Mouse (Mus musculus): ENCODE data around the gene Purb. TPM values are rescaled to one million over a fixed set of nuclear protein-coding genes. Genes with fewer than 3 reads are reported as not detected.
A peak's percentile ranks its signal among the peaks of the same experiment; 100 is the strongest.

Purb gene
- polyA plus RNA-seq, 1 experiment from 2014 or later = 24.3 TPM

- H3K9ac ChIP-seq (ENCODE audit: low read length) = peak overlapping the region; percentile 86
- H3K9me3 ChIP-seq (ENCODE audit: control insufficient read depth, low read length) = no peaks in the 10 kb centered on the region
- peak overlapping the region; percentile 86 to 89 for H3K27ac ChIP-seq (replicated peaks in 1 of 2; ENCODE audit: control insufficient read depth in 1 of 2, insufficient read depth in 1 of 2, low read depth in 2 of 2, low read length in 2 of 2)
- peak overlapping the region; percentile 75 to 92 for H3K4me3 ChIP-seq (ENCODE audit: control insufficient read depth in 1 of 2, insufficient read depth in 1 of 2, low read depth in 1 of 2, low read length in 2 of 2)
- WGBS = under 1% methylated on average over 10 of the region's 10 CpGs
- peak overlapping the region; percentile 79 for H3K4me2 ChIP-seq (ENCODE audit: low read length)
- H3K27me3 ChIP-seq (ENCODE audit: control insufficient read depth, insufficient read depth, low read length) = no peaks in the 10 kb centered on the region
- peaks cover 2 to 11% of the 10 kb centered on the region in 2 experiments; a peak in 2 of 4 replicates for H3K4me1 ChIP-seq (ENCODE audit: control insufficient read depth in 2 of 2, insufficient read depth in 2 of 2, low read length in 2 of 2)
- ATAC-seq (ENCODE audit: insufficient number of reproducible peaks, insufficient read depth, low FRiP score, low read depth) = no peak
- H3K36me3 ChIP-seq (ENCODE audit: control insufficient read depth, insufficient read depth, low read length) = peaks cover 9% of the 10 kb centered on the region
These were observed 32.0 kb downstream of the Purb start for GRCm38 (mm10) chr11:6443727-6444076.

DNA sequence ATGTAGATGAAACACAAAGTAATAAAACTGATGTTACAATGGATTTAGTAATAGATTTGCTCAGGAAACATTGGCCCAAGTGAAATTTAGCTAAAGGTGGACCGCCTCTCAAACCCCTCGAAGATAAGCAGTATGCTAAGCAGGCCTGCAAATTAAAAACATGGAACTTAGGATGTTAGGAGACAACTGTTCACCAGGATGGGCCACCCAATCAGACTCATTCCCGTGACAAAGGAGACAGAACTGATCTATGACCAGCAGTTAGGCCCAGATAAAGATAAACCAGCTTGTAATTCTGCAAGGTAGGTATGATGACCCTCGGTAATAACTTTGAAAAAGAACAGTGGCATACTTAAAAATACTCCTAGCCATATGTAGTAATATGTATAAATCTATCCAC, 32.6 kb downstream of the Purb start:
- Histone ChIP-seq H3K27me3 (ENCODE audit: control insufficient read depth, insufficient read depth, low read length) (no peaks in the 10 kb centered on the region), H3K27ac (replicated peaks in 1 of 2; ENCODE audit: control insufficient read depth in 1 of 2, insufficient read depth in 1 of 2, low read depth in 2 of 2, low read length in 2 of 2) (peak overlapping the region; percentile 27 to 89; a peak in 3 of 4 replicates), H3K9ac (ENCODE audit: low read length) (peak overlapping the region; percentile 86), H3K9me3 (ENCODE audit: control insufficient read depth, low read length) (no peaks in the 10 kb centered on the region), H3K36me3 (ENCODE audit: control insufficient read depth, insufficient read depth, low read length) (peaks cover 15% of the 10 kb centered on the region), H3K4me2 (ENCODE audit: low read length) (peak overlapping the region; percentile 79), H3K4me1 (ENCODE audit: control insufficient read depth in 2 of 2, insufficient read depth in 2 of 2, low read length in 2 of 2) (peaks cover 2 to 11% of the 10 kb centered on the region in 2 experiments; a peak in 2 of 4 replicates), H3K4me3 (ENCODE audit: control insufficient read depth in 1 of 2, insufficient read depth in 1 of 2, low read depth in 1 of 2, low read length in 2 of 2) (peak overlapping the region; percentile 75 to 92; a peak in 3 of 4 replicates)
- ATAC-seq (ENCODE audit: insufficient number of reproducible peaks, insufficient read depth, low FRiP score, low read depth) = no peak
- WGBS = 40% methylated on average over 4 of the region's 4 CpGs

DNA sequence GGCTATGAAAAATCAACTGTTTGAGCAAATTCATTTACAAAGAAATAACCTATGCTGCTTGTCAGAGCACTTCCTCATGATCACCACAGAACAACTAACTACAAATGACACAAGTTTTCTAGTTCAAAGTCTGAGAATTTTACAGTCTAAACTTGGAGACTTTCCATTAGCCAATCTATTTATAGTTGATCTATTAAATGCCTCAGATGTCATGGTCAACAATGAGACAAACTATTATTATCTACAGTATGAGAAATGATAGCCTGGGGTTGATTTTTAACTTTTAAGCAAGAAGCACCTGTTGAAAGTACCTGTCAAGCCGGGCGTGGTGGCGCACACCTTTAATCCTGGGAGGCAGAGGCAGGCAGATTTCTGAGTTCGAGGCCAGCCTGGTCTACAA, 33.2 kb downstream of the Purb start:
- peak overlapping the region; percentile 79 for H3K4me2 ChIP-seq (ENCODE audit: low read length)
- ATAC-seq (ENCODE audit: insufficient number of reproducible peaks, insufficient read depth, low FRiP score, low read depth) = no peak
- no peaks in the 10 kb centered on the region for H3K27me3 ChIP-seq (ENCODE audit: control insufficient read depth, insufficient read depth, low read length)
- H3K9me3 ChIP-seq (ENCODE audit: control insufficient read depth, low read length) = no peaks in the 10 kb centered on the region
- H3K36me3 ChIP-seq (ENCODE audit: control insufficient read depth, insufficient read depth, low read length) = peaks cover 21% of the 10 kb centered on the region
- H3K9ac ChIP-seq (ENCODE audit: low read length) = no peak overlapping the region
- H3K4me1 ChIP-seq (ENCODE audit: control insufficient read depth in 2 of 2, insufficient read depth in 2 of 2, low read length in 2 of 2) = peaks cover 2 to 7% of the 10 kb centered on the region in 2 experiments; a peak in 2 of 4 replicates
- no peak overlapping the region for H3K27ac ChIP-seq (replicated peaks in 1 of 2; ENCODE audit: control insufficient read depth in 1 of 2, insufficient read depth in 1 of 2, low read depth in 2 of 2, low read length in 2 of 2)
- H3K4me3 ChIP-seq (ENCODE audit: control insufficient read depth in 1 of 2, insufficient read depth in 1 of 2, low read depth in 1 of 2, low read length in 2 of 2) = no peak overlapping the region
- 96% methylated on average over 4 of the region's 4 CpGs for WGBS

GRCm38 (mm10) chr11:6440171-6440570, 35.5 kb downstream of the Purb start:
- H3K4me3 ChIP-seq (ENCODE audit: control insufficient read depth in 1 of 2, insufficient read depth in 1 of 2, low read depth in 1 of 2, low read length in 2 of 2) = no peak overlapping the region
- no peak for ATAC-seq (ENCODE audit: insufficient number of reproducible peaks, insufficient read depth, low FRiP score, low read depth)
- 98% methylated on average over 4 of the region's 4 CpGs for WGBS

DNA sequence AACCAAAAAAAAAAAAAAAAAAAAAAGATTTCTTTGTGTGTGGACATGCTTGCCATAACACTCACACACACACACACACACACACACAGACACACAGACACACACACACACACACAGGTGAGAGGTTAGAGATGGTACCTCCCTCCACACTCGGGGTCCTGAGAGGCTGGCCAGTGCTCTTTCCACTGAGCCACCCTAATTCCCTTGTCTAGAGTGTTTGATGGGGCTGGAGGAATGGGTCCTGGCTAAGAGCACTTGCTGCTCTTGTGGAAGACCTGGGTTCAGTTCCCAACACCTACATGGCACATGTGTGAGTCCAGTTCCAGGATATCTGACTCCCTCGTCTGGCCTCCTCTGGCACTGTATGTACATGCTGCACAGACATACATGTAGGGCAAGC, 38.0 kb downstream of the Purb start:
- 94% methylated on average over 2 of the region's 2 CpGs for WGBS
- Histone ChIP-seq H3K27me3 (ENCODE audit: control insufficient read depth, insufficient read depth, low read length) (no peaks in the 10 kb centered on the region), H3K9ac (ENCODE audit: low read length) (no peak overlapping the region), H3K4me3 (ENCODE audit: control insufficient read depth in 1 of 2, insufficient read depth in 1 of 2, low read depth in 1 of 2, low read length in 2 of 2) (no peak overlapping the region), H3K9me3 (ENCODE audit: control insufficient read depth, low read length) (no peaks in the 10 kb centered on the region), H3K36me3 (ENCODE audit: control insufficient read depth, insufficient read depth, low read length) (peaks cover 67% of the 10 kb centered on the region), H3K4me1 (ENCODE audit: control insufficient read depth in 2 of 2, insufficient read depth in 2 of 2, low read length in 2 of 2) (no peaks in the 10 kb centered on the region), H3K4me2 (ENCODE audit: low read length) (no peak overlapping the region), H3K27ac (replicated peaks in 1 of 2; ENCODE audit: control insufficient read depth in 1 of 2, insufficient read depth in 1 of 2, low read depth in 2 of 2, low read length in 2 of 2) (no peak overlapping the region)
- no peak for ATAC-seq (ENCODE audit: insufficient number of reproducible peaks, insufficient read depth, low FRiP score, low read depth)

More at GRCm38 (mm10) chr11:6440171-6440570, 35.5 kb downstream of the Purb start:
- H3K27me3 ChIP-seq (ENCODE audit: control insufficient read depth, insufficient read depth, low read length) = no peaks in the 10 kb centered on the region
- peaks cover 2 to 6% of the 10 kb centered on the region in 2 experiments; a peak in 2 of 4 replicates for H3K4me1 ChIP-seq (ENCODE audit: control insufficient read depth in 2 of 2, insufficient read depth in 2 of 2, low read length in 2 of 2)
- H3K4me2 ChIP-seq (ENCODE audit: low read length) = no peak overlapping the region
- H3K27ac ChIP-seq (replicated peaks in 1 of 2; ENCODE audit: control insufficient read depth in 1 of 2, insufficient read depth in 1 of 2, low read depth in 2 of 2, low read length in 2 of 2) = no peak overlapping the region
- H3K9me3 ChIP-seq (ENCODE audit: control insufficient read depth, low read length) = no peaks in the 10 kb centered on the region
- no peak overlapping the region for H3K9ac ChIP-seq (ENCODE audit: low read length)
- peaks cover 42% of the 10 kb centered on the region for H3K36me3 ChIP-seq (ENCODE audit: control insufficient read depth, insufficient read depth, low read length)

DNA sequence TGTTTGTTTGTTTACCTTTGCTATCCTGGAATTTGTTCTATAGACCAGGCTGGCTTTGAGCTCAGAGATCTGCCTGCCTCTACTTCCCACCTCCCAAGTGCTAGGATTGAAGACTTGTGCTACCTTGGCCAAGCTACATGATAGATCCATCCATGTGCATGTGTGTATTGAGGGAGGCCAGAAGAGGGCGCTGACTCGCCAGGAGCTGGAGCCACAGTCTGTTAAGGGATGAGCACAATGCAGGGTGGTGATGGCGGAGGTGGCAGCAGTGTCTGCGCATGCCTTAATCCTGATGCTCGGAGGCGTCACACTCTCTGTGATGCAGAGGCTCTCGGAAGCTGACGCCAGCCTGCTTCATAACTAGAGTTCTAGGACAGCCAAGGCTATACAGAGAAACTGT, 39.3 kb downstream of the Purb start:
- ATAC-seq (ENCODE audit: insufficient number of reproducible peaks, insufficient read depth, low FRiP score, low read depth) = no peak

GRCm38 (mm10) chr11:6430186-6430585, 45.5 kb downstream of the Purb start:
- 96% methylated on average over 7 of the region's 7 CpGs for WGBS
- Histone ChIP-seq H3K27ac (replicated peaks in 1 of 2; ENCODE audit: control insufficient read depth in 1 of 2, insufficient read depth in 1 of 2, low read depth in 2 of 2, low read length in 2 of 2) (no peak overlapping the region), H3K4me1 (ENCODE audit: control insufficient read depth in 2 of 2, insufficient read depth in 2 of 2, low read length in 2 of 2) (no peaks in the 10 kb centered on the region), H3K36me3 (ENCODE audit: control insufficient read depth, insufficient read depth, low read length) (peaks cover 98% of the 10 kb centered on the region), H3K9ac (ENCODE audit: low read length) (no peak overlapping the region), H3K27me3 (ENCODE audit: control insufficient read depth, insufficient read depth, low read length) (no peaks in the 10 kb centered on the region), H3K4me3 (ENCODE audit: control insufficient read depth in 1 of 2, insufficient read depth in 1 of 2, low read depth in 1 of 2, low read length in 2 of 2) (no peak overlapping the region), H3K4me2 (ENCODE audit: low read length) (no peak overlapping the region), H3K9me3 (ENCODE audit: control insufficient read depth, low read length) (no peaks in the 10 kb centered on the region)
- ATAC-seq (ENCODE audit: insufficient number of reproducible peaks, insufficient read depth, low FRiP score, low read depth) = no peak

More for the DNA sequence above, 39.3 kb downstream of the Purb start:
- no peaks in the 10 kb centered on the region for H3K9me3 ChIP-seq (ENCODE audit: control insufficient read depth, low read length)
- H3K4me3 ChIP-seq (ENCODE audit: control insufficient read depth in 1 of 2, insufficient read depth in 1 of 2, low read depth in 1 of 2, low read length in 2 of 2) = no peak overlapping the region
- peaks cover 78% of the 10 kb centered on the region for H3K36me3 ChIP-seq (ENCODE audit: control insufficient read depth, insufficient read depth, low read length)
- no peak overlapping the region for H3K27ac ChIP-seq (replicated peaks in 1 of 2; ENCODE audit: control insufficient read depth in 1 of 2, insufficient read depth in 1 of 2, low read depth in 2 of 2, low read length in 2 of 2)
- no peaks in the 10 kb centered on the region for H3K4me1 ChIP-seq (ENCODE audit: control insufficient read depth in 2 of 2, insufficient read depth in 2 of 2, low read length in 2 of 2)
- 73% methylated on average over 8 of the region's 8 CpGs for WGBS
- H3K4me2 ChIP-seq (ENCODE audit: low read length) = no peak overlapping the region
- H3K27me3 ChIP-seq (ENCODE audit: control insufficient read depth, insufficient read depth, low read length) = no peaks in the 10 kb centered on the region
- H3K9ac ChIP-seq (ENCODE audit: low read length) = no peak overlapping the region

DNA sequence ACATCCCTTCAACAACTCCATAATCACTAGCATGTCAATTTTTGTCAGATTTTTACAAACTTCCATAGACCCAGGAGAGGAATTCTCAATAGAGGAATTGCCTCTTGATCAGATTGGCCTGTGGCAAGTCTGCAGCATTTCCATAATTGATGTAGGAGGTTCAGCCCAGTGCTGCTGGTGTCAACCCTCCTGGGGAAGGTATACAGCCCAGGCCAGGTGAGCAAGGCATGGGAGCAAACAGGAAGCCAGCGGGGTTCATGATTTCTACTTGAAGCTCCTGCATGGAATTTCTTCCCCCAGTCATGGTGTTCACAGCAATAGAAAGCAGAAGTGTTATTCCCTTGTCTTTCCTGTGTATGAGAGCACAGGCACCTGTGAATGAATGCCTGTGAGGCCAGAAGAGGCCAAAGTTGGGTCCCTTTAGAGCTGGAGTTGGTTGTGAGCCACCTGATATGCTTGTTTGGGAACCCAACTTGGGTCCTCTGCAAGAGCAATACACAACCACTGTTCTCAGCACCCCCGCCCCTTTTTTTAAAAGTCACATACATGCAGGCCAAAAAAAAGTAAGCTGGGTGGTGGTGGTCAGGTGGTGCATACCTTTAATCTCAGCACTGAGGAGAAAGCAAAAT, 54.9 kb downstream of the Purb start:
- peaks cover 0 to 17% of the 10 kb centered on the region in 2 experiments; a peak in 2 of 4 replicates for H3K4me1 ChIP-seq (ENCODE audit: control insufficient read depth in 2 of 2, insufficient read depth in 2 of 2, low read length in 2 of 2)
- no peaks in the 10 kb centered on the region for H3K27me3 ChIP-seq (ENCODE audit: control insufficient read depth, insufficient read depth, low read length)
- ATAC-seq (ENCODE audit: insufficient number of reproducible peaks, insufficient read depth, low FRiP score, low read depth) = no peak
- H3K4me2 ChIP-seq (ENCODE audit: low read length) = no peak overlapping the region
- H3K27ac ChIP-seq (replicated peaks in 1 of 2; ENCODE audit: control insufficient read depth in 1 of 2, insufficient read depth in 1 of 2, low read depth in 2 of 2, low read length in 2 of 2) = peak overlapping the region in 1 of 2 experiments; percentile 24; a peak in 1 of 4 replicates
- H3K9me3 ChIP-seq (ENCODE audit: control insufficient read depth, low read length) = no peaks in the 10 kb centered on the region
- peaks cover 75% of the 10 kb centered on the region for H3K36me3 ChIP-seq (ENCODE audit: control insufficient read depth, insufficient read depth, low read length)
- H3K9ac ChIP-seq (ENCODE audit: low read length) = no peak overlapping the region
- 75% methylated on average over 2 of the region's 2 CpGs for WGBS
- H3K4me3 ChIP-seq (ENCODE audit: control insufficient read depth in 1 of 2, insufficient read depth in 1 of 2, low read depth in 1 of 2, low read length in 2 of 2) = no peak overlapping the region

Data from heart, embryonic 14.5 days (tissue).